Mouse (Mus musculus): ENCODE measurements around the gene Hps5. TPM values are rescaled to one million over a fixed set of nuclear protein-coding genes. Genes with fewer than 3 reads are reported as not detected.

Hps5 gene
- total RNA-seq, 4 experiments from 2014 or later: 12.2 to 17.4 (median 14.0) TPM

- no peak for DNase-seq (ENCODE audit: low spot score in 2 of 2)
Observed at GRCm38 (mm10) chr7:46738561-46739460, 57.1 kb downstream of the Hps5 start.

- DNase-seq (ENCODE audit: low spot score in 2 of 2): no peak
Observed at GRCm38 (mm10) chr7:46734983-46735382, 60.9 kb downstream of the Hps5 start.

DNA sequence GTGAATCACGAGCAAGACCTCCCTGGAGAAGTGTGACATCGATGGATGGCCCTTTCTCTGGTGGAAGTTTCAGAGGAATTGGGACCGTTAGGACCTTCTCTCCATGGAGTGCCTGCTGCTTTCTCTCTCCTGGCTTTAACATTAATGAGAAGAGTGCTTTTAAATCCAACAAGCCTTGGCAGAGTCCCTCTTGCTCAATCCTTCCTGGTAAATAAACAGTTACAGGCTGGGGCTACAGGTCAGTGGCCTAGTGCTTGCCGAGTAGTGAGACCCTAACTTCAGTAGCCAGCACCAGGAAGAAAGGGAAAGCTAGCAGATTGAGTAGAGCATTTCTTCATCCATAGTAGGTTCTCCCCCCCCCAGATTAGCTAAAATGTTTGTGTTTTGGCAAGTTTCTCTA is 63.4 kb downstream of the Hps5 start, which contains the start of gene Saa4:
Gene Saa4 (minus strand): TSS at position 146 of the 400 bp plus-strand sequence.
- DNase-seq (ENCODE audit: low spot score in 2 of 2): no peak

DNA sequence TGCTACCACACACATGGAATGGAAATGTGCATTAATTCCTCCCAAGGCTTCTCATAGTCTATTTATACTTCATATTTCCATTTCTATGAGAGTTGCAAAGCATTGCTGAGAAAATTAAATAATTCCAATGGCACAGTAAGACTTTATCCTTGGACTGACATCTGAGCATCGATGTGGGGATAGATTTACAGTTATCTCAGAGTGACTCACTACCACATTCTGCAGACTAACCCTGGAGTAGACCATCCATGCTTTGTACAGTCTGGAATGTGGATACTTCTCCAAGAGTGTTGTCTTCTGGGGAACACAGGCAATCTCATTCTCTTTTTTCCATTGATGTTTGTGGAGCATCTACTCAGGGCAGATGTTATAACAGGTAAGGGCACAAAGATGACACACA is 68.3 kb downstream of the Hps5 start:
- DNase-seq (ENCODE audit: low spot score in 2 of 2): no peak

- DNase-seq (ENCODE audit: low spot score in 2 of 2): no peak
Observed at GRCm38 (mm10) chr7:46724396-46724795, 71.5 kb downstream of the Hps5 start.

GRCm38 (mm10) chr7:46723849-46724248 is 72.0 kb downstream of the Hps5 start:
- DNase-seq (ENCODE audit: low spot score in 2 of 2): no peak

- no peak for DNase-seq (ENCODE audit: low spot score in 2 of 2)
Observed at GRCm38 (mm10) chr7:46723354-46723753, 72.5 kb downstream of the Hps5 start.

DNA sequence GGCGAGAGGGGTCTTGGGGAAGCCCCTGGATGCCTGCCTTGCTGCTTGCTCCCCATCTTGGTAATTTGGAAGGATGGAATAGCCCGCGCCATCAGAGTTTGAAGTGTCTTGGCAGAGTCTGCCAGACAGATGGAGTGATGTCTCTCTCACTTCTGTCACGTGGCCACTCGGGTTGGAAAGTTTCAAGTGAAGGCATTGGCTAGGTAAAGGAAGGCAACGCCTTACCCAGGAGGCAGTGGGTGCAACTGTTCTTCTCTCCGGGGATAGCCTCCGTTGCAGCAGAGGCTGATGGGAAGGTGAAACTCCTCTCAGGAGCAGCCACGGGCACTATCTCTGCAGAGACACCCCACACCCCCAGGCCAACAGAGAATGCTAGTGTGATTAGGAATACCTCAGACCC is 75.4 kb downstream of the Hps5 start:
- no peak for DNase-seq (ENCODE audit: low spot score in 2 of 2)

DNA sequence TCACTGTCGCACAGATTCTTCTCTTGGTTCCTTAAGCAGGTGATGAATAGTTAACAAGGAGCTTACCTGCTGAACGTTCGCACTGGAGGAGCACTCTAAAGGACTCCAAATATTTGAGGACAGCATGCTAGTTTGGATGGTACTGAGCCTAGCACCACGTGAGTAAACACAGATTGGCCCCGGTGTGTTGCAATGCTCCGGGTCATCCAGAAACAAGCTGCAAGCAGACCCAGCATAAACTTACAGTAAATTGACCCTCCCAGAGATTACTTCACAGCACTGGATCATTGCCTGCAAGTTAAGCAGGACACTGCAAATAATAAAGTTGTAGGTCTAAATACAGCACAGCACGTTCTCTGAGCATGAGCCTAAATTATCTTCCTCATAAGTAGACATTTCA is 76.3 kb downstream of the Hps5 start:
- DNase-seq (ENCODE audit: low spot score in 2 of 2): peak; percentile 26 to 42

DNA sequence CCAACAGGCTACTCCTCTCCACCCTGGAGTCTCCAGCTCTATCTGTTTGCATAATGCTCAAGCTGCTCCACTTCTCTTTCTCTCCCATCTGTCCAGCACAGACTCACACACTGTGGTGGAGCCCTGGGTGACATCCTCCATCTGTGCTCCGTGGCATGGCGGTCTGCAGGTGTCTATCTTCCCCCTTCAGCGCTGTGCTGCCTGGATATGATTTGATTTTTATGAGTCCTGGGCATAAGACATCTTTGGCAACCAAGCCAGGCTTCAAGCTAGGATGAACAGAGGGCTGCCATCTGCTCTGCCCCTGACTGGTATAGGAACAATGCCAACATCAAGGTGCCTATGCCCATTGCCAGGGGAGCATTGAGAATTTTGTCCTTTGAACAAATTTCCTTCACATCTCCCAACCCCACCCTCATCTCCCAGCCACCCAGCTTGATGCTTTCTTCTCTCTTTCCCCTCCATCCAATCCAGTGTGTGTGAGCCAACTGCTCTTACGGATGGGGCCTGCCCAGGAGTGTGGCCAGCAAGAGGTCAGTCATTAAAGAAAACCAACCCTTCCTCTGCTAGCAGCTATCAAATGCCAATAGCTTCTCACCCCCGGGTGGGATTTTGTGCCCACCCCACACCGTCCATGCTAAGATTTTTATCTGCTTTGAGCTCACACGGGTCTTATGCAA is 77.1 kb downstream of the Hps5 start:
- DNase-seq (ENCODE audit: low spot score in 2 of 2): no peak

DNA sequence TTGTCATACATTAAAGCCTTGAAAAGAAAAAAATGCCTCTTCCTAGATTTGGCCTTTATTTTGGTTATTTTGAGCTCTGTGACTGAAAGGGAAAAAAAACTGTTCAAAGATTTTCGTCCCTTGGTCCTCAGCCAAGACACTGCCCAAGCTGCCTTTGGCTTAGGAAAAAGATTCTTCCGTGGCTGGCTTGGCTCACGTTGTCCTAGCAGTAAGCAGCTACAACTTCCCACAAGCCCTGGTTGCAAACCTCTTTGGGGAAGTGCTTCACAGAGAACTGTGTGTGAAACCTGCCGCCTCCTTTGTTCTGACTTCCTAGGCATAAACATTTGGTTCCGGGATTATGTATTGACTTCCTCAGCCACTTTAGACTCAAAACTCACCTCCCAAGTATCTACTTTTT is 79.0 kb downstream of the Hps5 start:
- DNase-seq (ENCODE audit: low spot score in 2 of 2): no peak

- no peak for DNase-seq (ENCODE audit: low spot score in 2 of 2)
Observed at GRCm38 (mm10) chr7:46715600-46715999, 80.3 kb downstream of the Hps5 start, which contains the start of gene Saa3. Saa3 (minus strand) TSS chr7:46715700.

GRCm38 (mm10) chr7:46714518-46714917 is 81.3 kb downstream of the Hps5 start:
- DNase-seq (ENCODE audit: low spot score in 2 of 2): no peak

DNA sequence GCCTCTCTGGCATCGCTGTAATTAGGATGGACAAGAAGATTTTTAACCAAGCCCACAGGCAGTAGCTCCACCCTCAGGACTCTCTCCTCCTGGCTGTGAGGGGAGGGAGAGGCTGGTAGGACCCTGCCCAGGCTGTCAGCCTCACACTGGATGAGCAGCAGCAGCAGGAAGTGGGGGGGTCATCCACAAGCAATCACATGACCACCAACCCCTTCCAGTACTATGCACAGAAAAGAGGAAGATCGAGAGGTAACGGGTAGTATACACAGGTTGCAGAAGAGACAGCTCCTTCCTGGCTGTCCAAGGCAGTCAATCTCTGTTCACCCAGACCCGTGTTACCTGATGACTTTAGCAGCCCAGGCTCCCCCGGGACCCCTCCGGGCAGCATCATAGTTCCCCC is 83.6 kb downstream of the Hps5 start:
- no peak for DNase-seq (ENCODE audit: low spot score in 2 of 2)

Other genes with a start within 250 kb of the Hps5 start
- gene Sergef, start 156.3 kb downstream of the Hps5 start, total RNA-seq (2022): 1 to 10 TPM; 1.5 to 3.8 (median 3.1) TPM
- under 1 TPM; 0.29 to 0.85 (median 0.39) TPM for gene Tph1, start 123.5 kb downstream of the Hps5 start, total RNA-seq (2022)
- 1 to 10 TPM; 2.5 to 3.7 (median 3.4) TPM for gene Saal1, start 85.4 kb downstream of the Hps5 start, total RNA-seq (2022)
- gene Saa3, start 80.4 kb downstream of the Hps5 start, total RNA-seq (2022): not detected
- not detected for gene Saa4, start 63.5 kb downstream of the Hps5 start, total RNA-seq (2022)
- not detected for gene Saa1, start 53.1 kb downstream of the Hps5 start, total RNA-seq (2022)
- not detected for gene Saa2, start 44.3 kb downstream of the Hps5 start, total RNA-seq (2022)
- gene Gtf2h1, start within 50 bp of the Hps5 start, total RNA-seq (2022): 10 to 100 TPM; 14.7 to 18.4 (median 16.6) TPM
- gene Ldha, start 45.4 kb upstream of the Hps5 start, total RNA-seq (2022): 1,000 to 10,000 TPM; 2,911 to 3,222 (median 3,007) TPM
- not detected for gene Ldhc, start 65.1 kb upstream of the Hps5 start, total RNA-seq (2022)
- gene Tsg101, start 123.9 kb upstream of the Hps5 start, total RNA-seq (2022): 10 to 100 TPM; 50.3 to 64.8 (median 57.9) TPM
- 10 to 100 TPM; 10.8 to 18.9 (median 12.1) TPM for gene Uevld, start 162.5 kb upstream of the Hps5 start, total RNA-seq (2022)
- not detected for gene Gm9999, start 187.5 kb upstream of the Hps5 start, total RNA-seq (2022)
- gene Spty2d1, start 212.3 kb upstream of the Hps5 start, total RNA-seq (2022): 1 to 10 TPM; 3.6 to 4.8 (median 4.3) TPM

Measured in gastrocnemius, adult 8-10 months (tissue).